Mouse (Mus musculus) olfactory bulb, adult 2 months (tissue): ENCODE results near the gene Tgm5.

Experiments used
- CTCF ChIP-seq: fragments of 200-500 bp; IDR thresholded peaks from 2 replicates; pipeline ENCODE4 v1.5.1; 2012; ENCODE audit warnings: low read depth, mild to moderate bottlenecking, low read length, moderate library complexity; ENCODE audit not compliant: insufficient read depth
- POLR2A ChIP-seq: fragments of 200-500 bp; IDR thresholded peaks from 2 replicates; pipeline ENCODE4 v1.6.1; 2012; ENCODE audit warnings: mild to moderate bottlenecking, low read depth, low read length, moderate library complexity; ENCODE audit not compliant: insufficient read depth

GRCm38 (mm10) chr2:120998863-120999262 lies 86.8 kb downstream of the Tgm5 start:
- no peak for TF ChIP-seq CTCF
- TF ChIP-seq POLR2A: no peak
